Mouse (Mus musculus): ENCODE measurements around the gene Ube2e2.

DNA sequence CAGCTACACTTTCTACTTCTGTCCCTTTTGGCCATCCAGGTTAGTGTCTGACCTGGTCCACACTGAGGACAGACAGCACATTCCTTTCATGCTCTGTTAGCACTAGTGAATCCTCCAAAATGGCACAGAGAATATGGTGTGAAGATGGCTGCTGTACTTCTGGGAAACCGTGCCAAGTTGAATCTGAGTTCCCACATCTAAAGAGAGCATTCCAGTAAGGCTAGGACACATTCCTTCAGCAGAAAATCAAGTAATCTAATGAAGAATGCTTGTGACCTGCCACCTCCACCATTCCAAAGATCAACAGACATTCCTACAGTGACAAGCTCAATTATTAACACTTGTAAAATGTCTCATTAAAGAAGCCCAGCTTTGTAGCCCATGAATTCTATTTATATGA lies 265.9 kb downstream of the Ube2e2 start:
- TF ChIP-seq POLR2A (IDR thresholded peaks at IDR 0.05; ENCODE audit: insufficient read depth, low read depth, low read length) (no peak), CTCF (IDR thresholded peaks at IDR 0.05; ENCODE audit: insufficient read depth, low read depth, low read length) (no peak)

Measured in olfactory bulb, adult 2 months (tissue).